Mouse (Mus musculus): Measurements from ENCODE around the gene Akap13.
"Not testable (repeated sequence)": the region's sequence is repeated elsewhere in the genome, so short reads cannot be mapped to it uniquely, and the experiment has no call there.

Akap13 gene

GRCm38 (mm10) chr7:75760661-75761319, 305.5 kb downstream of the Akap13 start:
- DNase-seq (ENCODE audit: low read depth) = not testable (repeated sequence)

- DNase-seq (ENCODE audit: low read depth) = not testable (repeated sequence)
Observed at GRCm38 (mm10) chr7:75762225-75762624, 306.9 kb downstream of the Akap13 start.

GRCm38 (mm10) chr7:75767080-75767769, 311.9 kb downstream of the Akap13 start:
- DNase-seq (ENCODE audit: low read depth) = not testable (repeated sequence)

- DNase-seq (ENCODE audit: low read depth) = no peak
Observed at GRCm38 (mm10) chr7:75768169-75768568, 312.8 kb downstream of the Akap13 start.

GRCm38 (mm10) chr7:75769909-75770308, 314.6 kb downstream of the Akap13 start:
- no peak for DNase-seq (ENCODE audit: low read depth)

GRCm38 (mm10) chr7:75774095-75775078, 319.1 kb downstream of the Akap13 start:
- DNase-seq (ENCODE audit: low read depth) = not testable (repeated sequence)

- DNase-seq (ENCODE audit: low read depth) = no peak
Observed at GRCm38 (mm10) chr7:75778053-75778452, 322.7 kb downstream of the Akap13 start.

GRCm38 (mm10) chr7:75780812-75781211, 325.5 kb downstream of the Akap13 start:
- DNase-seq (ENCODE audit: low read depth) = peak; percentile 50

- DNase-seq (ENCODE audit: low read depth) = peak; percentile 32
Observed at GRCm38 (mm10) chr7:75781298-75781947, 326.1 kb downstream of the Akap13 start.

GRCm38 (mm10) chr7:75781948-75782722, 326.8 kb downstream of the Akap13 start:
- peak; percentile 94 for DNase-seq (ENCODE audit: low read depth)

GRCm38 (mm10) chr7:75782723-75783011, 327.3 kb downstream of the Akap13 start:
- DNase-seq (ENCODE audit: low read depth) = peak; percentile 68

- DNase-seq (ENCODE audit: low read depth) = no peak
Observed at GRCm38 (mm10) chr7:75785388-75786328, 330.3 kb downstream of the Akap13 start.

- DNase-seq (ENCODE audit: low read depth) = no peak
Observed at GRCm38 (mm10) chr7:75786812-75787211, 331.5 kb downstream of the Akap13 start.

GRCm38 (mm10) chr7:75787371-75787770, 332.0 kb downstream of the Akap13 start:
- no peak for DNase-seq (ENCODE audit: low read depth)

GRCm38 (mm10) chr7:75788069-75788800, 332.9 kb downstream of the Akap13 start:
- not testable (repeated sequence) for DNase-seq (ENCODE audit: low read depth)

- DNase-seq (ENCODE audit: low read depth) = not testable (repeated sequence)
Observed at GRCm38 (mm10) chr7:75788801-75789135, 333.4 kb downstream of the Akap13 start.

GRCm38 (mm10) chr7:75789746-75790145, 334.4 kb downstream of the Akap13 start:
- DNase-seq (ENCODE audit: low read depth) = peak; percentile 35

- DNase-seq (ENCODE audit: low read depth) = not testable (repeated sequence)
Observed at GRCm38 (mm10) chr7:75791092-75791837, 335.9 kb downstream of the Akap13 start.

GRCm38 (mm10) chr7:75793091-75793490, 337.8 kb downstream of the Akap13 start:
- DNase-seq (ENCODE audit: low read depth) = no peak
